Mouse (Mus musculus) ES-E14 (cell line): ENCODE results near the gene Hist1h3c. TPM values are rescaled to one million over a fixed set of nuclear protein-coding genes. Genes with fewer than 3 reads are reported as not detected.
"Not testable (repeated sequence)": the region's sequence is repeated elsewhere in the genome, so short reads cannot be mapped to it uniquely, and the experiment has no call there.

Experiments
- DNase-seq: peaks from one replicate; pipeline ENCODE4 v3.0.0-alpha.2; 2013; ENCODE audit warnings: low read depth, low spot score
- H3K27ac ChIP-seq: 2 replicates; pipeline ENCODE4 v1.5.1; 2012; ENCODE audit warnings: low read depth, mild to moderate bottlenecking, low read length, moderate library complexity, mixed read lengths; ENCODE audit not compliant: poor library complexity, insufficient read depth, severe bottlenecking
- H3K36me3 ChIP-seq: 2 replicates; pipeline ENCODE4 v1.6.1; 2012; ENCODE audit warnings: mild to moderate bottlenecking, low read length, moderate library complexity, mixed read lengths; ENCODE audit not compliant: control insufficient read depth, poor library complexity, insufficient read depth, severe bottlenecking
- H3K4me1 ChIP-seq, 2 experiments: fragments of 150-350 bp in 1 of 2; sonication (generic) in 1 of 2; 2 replicates each; pipeline ENCODE4 v1.6.1; 2012; ENCODE audit warnings: low read length in 2 of 2, mild to moderate bottlenecking in 1 of 2, mixed read lengths in 1 of 2; ENCODE audit not compliant: control insufficient read depth in 2 of 2, insufficient read depth in 2 of 2, poor library complexity in 1 of 2
- H3K4me3 ChIP-seq, 2 experiments: fragments of 150-350 bp in 1 of 2; sonication (generic) in 1 of 2; 2 replicates each; pipeline ENCODE4 v1.5.1; 2012; ENCODE audit warnings: low read length in 2 of 2, low read depth in 1 of 2, mild to moderate bottlenecking in 1 of 2, mixed read lengths in 1 of 2; ENCODE audit not compliant: insufficient read depth in 1 of 2, poor library complexity in 1 of 2, severe bottlenecking in 1 of 2
- H3K9ac ChIP-seq: 2 replicates; pipeline ENCODE4 v1.6.1; 2012; ENCODE audit warnings: low read depth, mild to moderate bottlenecking, low read length, mixed read lengths; ENCODE audit not compliant: poor library complexity, insufficient read depth, severe bottlenecking
- H3K9me3 ChIP-seq: fragments of 150-350 bp; sonication (generic); 2 replicates; pipeline ENCODE4 v1.6.1; 2012; ENCODE audit warnings: low read depth, mild to moderate bottlenecking, low read length; ENCODE audit not compliant: control insufficient read depth, insufficient read depth
- CHD2 ChIP-seq: IDR thresholded peaks from 2 replicates; pipeline ENCODE4 v1.6.1; 2014; ENCODE audit warnings: mild to moderate bottlenecking, low read depth, low read length, inconsistent platforms
- HCFC1 ChIP-seq: IDR thresholded peaks from 2 replicates; pipeline ENCODE4 v1.6.1; 2012; ENCODE audit warnings: low read length, inconsistent platforms, borderline replicate concordance; ENCODE audit not compliant: insufficient read depth
- MAFK ChIP-seq: IDR thresholded peaks from 2 replicates; pipeline ENCODE4 v1.6.1; 2014; ENCODE audit warnings: mild to moderate bottlenecking, low read depth, low read length, inconsistent platforms; ENCODE audit not compliant: insufficient read depth
- ZC3H11A ChIP-seq: IDR thresholded peaks from 2 replicates; pipeline ENCODE4 v1.6.1; 2012; ENCODE audit warnings: low read depth, mild to moderate bottlenecking, inconsistent platforms, low read length, borderline replicate concordance
- ZNF384 ChIP-seq: IDR thresholded peaks from 2 replicates; pipeline ENCODE4 v1.6.1; 2012; ENCODE audit warnings: low read depth, low read length, inconsistent platforms
- in situ Hi-C, 2 experiments: fragments of 600-800 bp; cut with MboI; formaldehyde crosslinking; loops; one replicate each; pipeline ENCODE4 v1.15.1; 2025; ENCODE audit warnings: low sequenced_read_pairs in 2 of 2, inconsistent platforms in 1 of 2; ENCODE audit not compliant: unreplicated experiment in 2 of 2
- total RNA-seq: library from RNA; depleted of rRNA; stranded (reverse); fragments of 300-350 nt; gene quantifications from 2 replicates; pipeline ENCODE4 v1.2.3, GENCODE M21; 2012

The Hist1h3c gene
- total RNA-seq, 1 experiment, result 1,161 TPM

DNA sequence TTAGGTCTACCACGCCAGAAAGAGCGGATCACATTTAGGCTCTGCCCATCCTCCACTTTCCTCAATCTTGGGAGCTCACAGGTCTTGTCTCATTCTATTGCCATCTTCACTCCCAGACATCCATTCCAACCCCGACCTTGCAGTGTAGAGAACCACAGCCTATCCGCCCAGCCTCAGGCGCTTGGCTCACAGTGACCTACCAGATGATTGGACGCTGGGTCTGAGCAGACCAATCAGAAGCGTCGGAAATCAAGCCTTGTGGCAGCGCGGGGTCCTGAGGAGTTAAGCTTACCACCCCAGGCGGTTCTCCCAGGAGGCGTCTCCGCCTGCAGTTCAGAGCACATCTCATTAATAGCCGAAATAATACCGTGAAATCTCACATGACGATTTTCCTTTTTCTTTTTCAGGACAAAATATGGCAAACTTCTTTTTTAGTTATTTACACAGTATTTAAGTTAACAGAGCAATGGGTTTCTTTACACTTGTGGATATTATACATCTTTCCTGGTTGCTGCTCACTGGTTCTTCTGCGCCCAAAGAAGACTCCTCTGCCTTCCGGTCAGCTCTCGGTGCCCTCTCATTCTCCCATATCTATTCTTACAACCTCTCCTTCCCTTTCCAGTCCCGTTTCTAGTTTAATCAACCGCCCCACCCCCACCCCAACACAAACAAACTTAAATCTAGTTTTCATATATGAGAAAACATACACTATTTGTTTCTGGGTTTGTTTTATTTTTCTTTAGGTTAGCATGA, 27.3 kb upstream of the Hist1h3c start:
- no peaks in the 10 kb centered on the region for H3K36me3 ChIP-seq
- no peak overlapping the region for H3K9ac ChIP-seq
- peaks cover 0 to 2% of the 10 kb centered on the region in 2 experiments; a peak in 3 of 4 replicates for H3K4me1 ChIP-seq
- TF ChIP-seq CHD2 (no peak), ZC3H11A (no peak), HCFC1 (no peak), MAFK (no peak), ZNF384 (no peak)
- H3K27ac ChIP-seq, result no peak overlapping the region
- DNase-seq, result peak; percentile 84
- H3K4me3 ChIP-seq, result no peak overlapping the region
- no peaks in the 10 kb centered on the region for H3K9me3 ChIP-seq
- in situ Hi-C loops, result loop anchor here in 1 of 2 experiments (25.0 kb wide), 1 partner anchor 1735 kb away; the partner anchor contains the start of genes Hist1h2ag, Hist1h2ah, Hist1h2bj and Hist1h2bk

DNA sequence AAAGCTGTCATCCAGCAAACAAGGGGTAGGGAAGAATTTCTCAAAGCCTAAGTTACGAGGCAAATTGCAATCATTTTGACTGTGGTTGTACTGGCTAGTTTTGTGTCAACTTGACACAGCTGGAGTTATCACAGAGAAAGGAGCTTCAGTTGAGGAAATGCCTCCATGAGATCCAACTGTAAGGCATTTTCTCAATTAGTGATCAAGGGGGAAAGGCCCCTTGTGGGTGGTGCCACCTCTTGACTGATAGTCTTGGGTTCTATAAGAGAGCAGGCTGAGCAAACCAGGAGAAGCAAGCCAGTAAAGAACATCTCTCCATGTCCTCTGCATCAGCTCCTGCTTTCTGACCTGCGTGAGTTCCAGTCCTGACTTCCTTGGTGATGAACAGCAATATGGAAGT, 24.2 kb upstream of the Hist1h3c start, which contains the start of gene Trim38:
TSS of gene Trim38 (plus strand) at position 301 of the 400 bp plus-strand sequence.
- H3K4me1 ChIP-seq, H3K9me3 ChIP-seq, H3K36me3 ChIP-seq, H3K27ac ChIP-seq, H3K4me3 ChIP-seq, DNase-seq, H3K9ac ChIP-seq: not testable (repeated sequence)
- in situ Hi-C loops, result loop anchor here in 1 of 2 experiments (25.0 kb wide), 1 partner anchor 1732 kb away; the partner anchor contains the start of genes Hist1h2ag, Hist1h2ah, Hist1h2bj and Hist1h2bk

DNA sequence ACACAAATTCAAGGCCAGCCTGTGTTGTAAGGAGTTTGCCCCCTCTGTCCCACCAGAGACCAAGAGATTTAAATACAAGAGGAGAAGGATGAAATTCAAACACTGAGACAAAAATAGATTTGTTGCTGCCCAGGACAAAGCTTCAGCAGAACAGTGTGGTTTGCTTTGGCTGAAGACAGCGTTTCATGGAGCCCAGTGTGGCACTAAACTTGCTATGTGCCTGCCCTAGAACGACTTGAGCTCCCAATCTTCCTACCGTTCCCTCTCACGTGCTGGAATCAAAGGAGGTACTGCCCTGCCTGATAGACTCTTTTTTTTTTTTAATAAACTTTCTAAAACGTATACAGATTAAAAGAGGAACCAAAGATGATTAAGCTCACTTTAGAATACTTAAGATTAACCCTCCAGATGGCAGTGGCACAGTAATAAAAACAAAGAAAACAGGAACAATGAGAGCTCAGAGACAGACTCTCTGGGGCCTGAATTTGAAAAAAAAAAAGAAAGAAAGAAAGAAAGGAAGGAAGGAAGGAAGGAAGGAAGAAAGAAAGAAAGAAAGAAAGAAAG, 23.5 kb upstream of the Hist1h3c start:
- in situ Hi-C loops, result loop anchor here in 1 of 2 experiments (25.0 kb wide), 1 partner anchor 1732 kb away; the partner anchor contains the start of genes Hist1h2ag, Hist1h2ah, Hist1h2bj and Hist1h2bk
- H3K9ac ChIP-seq, result no peak overlapping the region; the same call in 1 of the 2 replicates
- H3K36me3 ChIP-seq, result no peaks in the 10 kb centered on the region
- DNase-seq, result no peak
- TF ChIP-seq ZNF384, result no peak
- no peak for TF ChIP-seq ZC3H11A
- no peak for TF ChIP-seq MAFK
- TF ChIP-seq CHD2, result no peak
- TF ChIP-seq HCFC1, result no peak
- no peak overlapping the region for H3K4me3 ChIP-seq
- no peaks in the 10 kb centered on the region for H3K9me3 ChIP-seq
- peaks cover 0 to 2% of the 10 kb centered on the region in 2 experiments; a peak in 3 of 4 replicates for H3K4me1 ChIP-seq
- no peak overlapping the region for H3K27ac ChIP-seq

DNA sequence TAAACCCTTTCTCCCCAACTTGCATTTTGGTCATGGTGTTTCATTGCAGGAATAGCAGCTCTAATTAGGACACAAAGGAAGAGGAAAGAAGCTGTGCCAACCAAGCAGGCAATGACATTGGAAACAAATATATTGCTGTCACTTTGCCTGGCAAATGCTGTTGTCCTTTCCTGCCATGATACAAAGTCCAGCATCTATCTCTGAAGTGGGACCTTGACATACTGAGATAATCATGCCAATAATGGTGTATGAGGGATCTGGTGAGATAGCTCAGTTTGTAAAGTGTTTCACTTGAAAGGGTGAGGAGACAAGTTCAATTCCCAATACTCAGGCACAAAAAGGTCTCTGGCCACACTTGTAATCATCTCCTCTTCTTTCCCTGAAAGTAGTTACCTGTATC, 21.4 kb upstream of the Hist1h3c start:
- H3K9me3 ChIP-seq, result no peaks in the 10 kb centered on the region
- no peak overlapping the region for H3K9ac ChIP-seq
- H3K27ac ChIP-seq, result no peak overlapping the region
- H3K36me3 ChIP-seq, result no peaks in the 10 kb centered on the region
- DNase-seq, result no peak
- H3K4me3 ChIP-seq, result no peak overlapping the region
- in situ Hi-C loops, result loop anchor here in 1 of 2 experiments (25.0 kb wide), 1 partner anchor 1729 kb away; the partner anchor contains the start of genes Hist1h2ag, Hist1h2ah, Hist1h2bj and Hist1h2bk
- no peaks in the 10 kb centered on the region; a peak in 2 of 4 replicates for H3K4me1 ChIP-seq
- TF ChIP-seq ZC3H11A, result no peak
- TF ChIP-seq ZNF384, result no peak
